Mouse (Mus musculus): Measurements from ENCODE around the gene Olfr943.

The Olfr943 gene
- long read RNA-seq, experiment 1 = 0 reads
- long read RNA-seq, experiment 2 = 0 reads

DNA sequence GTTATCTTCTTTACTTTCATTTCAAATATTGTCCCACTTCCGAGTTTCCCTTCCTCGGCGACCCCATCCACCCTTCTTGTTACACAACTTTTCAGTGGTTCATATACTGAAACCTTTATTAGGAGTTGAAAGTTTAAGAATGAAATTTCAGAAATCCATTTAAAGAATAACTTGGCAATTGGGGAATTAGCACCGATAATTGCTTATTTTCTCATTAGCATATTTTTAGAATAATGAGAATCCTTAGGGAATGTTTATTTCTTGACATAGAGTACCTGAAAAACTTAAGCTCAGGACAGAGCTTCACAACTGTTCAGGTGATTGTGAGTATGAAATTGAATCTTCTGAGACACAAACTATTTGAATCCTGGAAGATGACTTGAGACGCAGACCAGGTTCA is at the start of gene Olfr943:
Gene Olfr943 (plus strand): TSS at position 301 of the 400 bp plus-strand sequence.
- intact Hi-C loops (cut with DNase I) = no loop called here

DNA sequence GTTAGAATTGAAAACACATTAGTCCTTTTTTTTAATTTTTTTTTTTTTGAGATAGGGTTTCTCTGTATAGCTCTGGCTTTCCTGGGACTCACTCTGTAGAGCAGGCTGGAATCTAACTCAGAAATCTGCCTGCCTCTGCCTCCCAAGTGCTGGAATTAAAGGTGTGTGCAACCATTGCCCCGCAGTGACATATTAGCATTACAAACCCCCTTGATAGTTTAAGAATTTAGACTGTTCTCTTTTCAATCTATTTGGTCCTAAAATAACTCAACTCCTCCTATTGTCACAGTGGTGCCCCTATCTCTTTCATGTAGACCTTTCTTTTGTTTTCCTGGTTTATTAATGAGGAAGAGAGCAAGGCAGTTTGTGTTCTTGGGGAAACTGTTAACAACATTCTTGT is 38.8 kb upstream of the Olfr943 start:
- intact Hi-C loops (cut with DNase I) = no loop called here

DNA sequence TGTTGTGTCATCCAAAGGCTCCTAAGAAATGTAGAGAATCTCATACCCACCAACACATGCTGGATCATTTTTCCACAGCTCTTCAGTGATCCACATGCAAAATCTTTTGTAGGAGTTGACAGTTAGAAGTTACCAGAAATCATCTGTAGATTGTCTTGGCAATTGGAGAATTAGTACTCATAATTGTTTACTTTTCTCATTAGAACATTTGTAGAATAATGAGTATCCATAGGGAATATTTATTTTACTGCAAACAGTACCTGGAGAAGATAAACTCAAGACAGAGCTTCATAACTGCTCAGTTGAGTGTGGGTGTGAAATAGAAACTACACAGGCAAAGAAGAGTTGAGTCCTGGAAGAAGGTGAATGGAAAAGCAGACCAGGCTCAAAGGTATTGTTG is 38.3 kb upstream of the Olfr943 start, which contains the start of gene Olfr27:
Gene Olfr27 (plus strand): TSS at position 301 of the 400 bp plus-strand sequence.
- intact Hi-C loops (cut with DNase I) = no loop called here

DNA sequence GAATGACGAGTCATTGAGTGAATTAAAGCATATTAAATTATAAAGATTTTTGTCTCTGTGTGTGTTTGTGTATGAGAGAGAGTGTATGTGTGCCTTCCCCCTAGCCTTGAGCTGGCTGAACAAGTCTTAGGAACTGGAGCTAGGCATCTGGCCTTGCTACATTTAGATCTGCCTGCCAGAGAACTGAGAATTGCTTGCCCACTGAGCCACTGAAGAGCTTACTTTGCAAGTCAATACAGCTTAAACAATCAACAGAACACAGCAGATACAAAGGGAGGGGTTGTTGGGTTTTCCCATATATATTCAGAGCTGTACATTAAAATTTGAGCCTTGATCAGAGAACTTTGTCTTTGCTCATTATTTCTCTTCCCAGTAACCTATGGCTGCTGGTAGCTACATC is 13.7 kb upstream of the Olfr943 start:
- intact Hi-C loops (cut with DNase I) = no loop called here

DNA sequence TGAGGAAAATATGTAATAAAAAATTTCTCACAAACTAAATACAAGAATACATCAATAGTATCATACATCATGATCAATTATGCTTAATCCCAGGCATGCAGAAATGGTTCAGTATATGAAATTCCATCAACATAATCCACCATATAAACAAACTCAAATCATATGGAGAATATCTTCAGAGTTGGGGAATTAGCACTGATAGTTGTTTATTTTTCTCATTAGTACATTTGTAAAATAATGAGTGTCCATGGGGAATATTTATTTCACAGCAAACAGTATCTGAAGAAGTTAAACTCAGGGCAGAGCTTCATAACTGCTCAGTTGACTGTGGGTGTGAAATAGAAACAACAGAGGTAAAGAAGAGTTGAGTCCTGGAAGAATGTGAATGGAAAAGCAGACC is 35.5 kb downstream of the Olfr943 start, which contains the start of gene Olfr944:
Gene Olfr944 (plus strand): TSS at position 301 of the 400 bp plus-strand sequence.
- intact Hi-C loops (cut with DNase I) = no loop called here

All from adrenal gland (tissue).